Mouse (Mus musculus): ENCODE data around the gene Npr1. TPM values are rescaled to one million over a fixed set of nuclear protein-coding genes. Genes with fewer than 3 reads are reported as not detected.

Npr1 gene
- total RNA-seq, 2 experiments from 2014 or later = 14.9 to 15.6 TPM

- intact Hi-C loops (cut with DNase I; ENCODE audit: low total_unique reads) = no loop called here
- no peak for DNase-seq
Measured at GRCm38 (mm10) chr3:90488576-90488975, 22.9 kb upstream of the Npr1 start.

DNA sequence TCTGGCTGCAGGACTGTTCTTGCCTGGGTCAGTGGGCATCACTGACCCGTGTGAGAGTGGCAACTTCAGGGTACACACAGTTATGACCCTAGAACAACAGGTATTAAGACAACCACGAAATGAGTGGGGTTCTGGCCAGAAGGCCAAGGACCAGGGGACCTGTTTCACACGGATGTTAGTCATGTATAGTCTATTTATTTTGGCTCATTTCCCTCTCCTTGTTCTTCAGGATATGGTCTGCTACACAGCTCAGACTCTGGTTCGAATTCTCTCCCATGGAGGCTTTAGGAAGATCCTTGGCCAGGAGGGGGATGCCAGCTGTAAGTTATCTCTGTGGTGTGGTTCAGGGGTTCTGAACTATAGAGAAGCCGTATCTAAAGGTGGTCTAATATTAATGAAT, 21.3 kb upstream of the Npr1 start:
- no peak for DNase-seq
- intact Hi-C loops (cut with DNase I; ENCODE audit: low total_unique reads) = no loop called here

- intact Hi-C loops (cut with DNase I; ENCODE audit: low total_unique reads) = no loop called here
Measured at GRCm38 (mm10) chr3:90475831-90476611, 10.4 kb upstream of the Npr1 start, which contains the start of gene Ilf2. Ilf2 (plus strand) TSS chr3:90476126.

DNA sequence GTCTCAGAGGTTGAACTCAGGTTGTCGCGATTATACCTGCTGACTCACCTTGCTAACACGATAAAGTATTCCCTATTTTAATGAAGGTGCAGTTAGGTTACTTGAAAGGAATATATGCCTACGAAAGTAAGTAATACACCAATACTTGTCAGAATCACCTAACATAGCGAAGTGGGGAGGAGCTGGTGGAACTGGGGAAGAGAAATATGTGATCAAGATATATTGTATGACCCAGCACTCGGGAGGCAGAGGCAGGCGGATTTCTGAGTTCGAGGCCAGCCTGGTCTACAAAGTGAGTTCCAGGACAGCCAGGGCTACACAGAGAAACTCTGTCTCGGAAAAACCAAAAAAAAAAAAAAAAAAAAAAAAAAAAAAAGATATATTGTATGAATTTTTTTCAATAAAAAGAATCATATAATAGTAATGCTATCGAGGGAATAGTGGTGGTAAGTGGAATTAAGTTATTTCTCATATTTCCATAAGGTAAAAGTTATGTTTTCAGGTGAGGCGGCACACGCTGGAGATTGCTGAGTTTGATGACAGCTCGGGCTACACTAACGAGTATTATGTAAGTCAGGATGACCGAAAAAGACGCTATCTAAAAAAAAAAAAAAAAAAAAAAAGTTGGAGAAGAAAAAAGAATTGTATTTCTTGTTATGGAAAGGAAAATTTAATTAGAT, 9.6 kb upstream of the Npr1 start:
- DNase-seq = no peak
- intact Hi-C loops (cut with DNase I; ENCODE audit: low total_unique reads) = no loop called here

More at GRCm38 (mm10) chr3:90475831-90476611, 10.4 kb upstream of the Npr1 start, which contains the start of gene Ilf2:
- DNase-seq = peak; percentile 93

DNA sequence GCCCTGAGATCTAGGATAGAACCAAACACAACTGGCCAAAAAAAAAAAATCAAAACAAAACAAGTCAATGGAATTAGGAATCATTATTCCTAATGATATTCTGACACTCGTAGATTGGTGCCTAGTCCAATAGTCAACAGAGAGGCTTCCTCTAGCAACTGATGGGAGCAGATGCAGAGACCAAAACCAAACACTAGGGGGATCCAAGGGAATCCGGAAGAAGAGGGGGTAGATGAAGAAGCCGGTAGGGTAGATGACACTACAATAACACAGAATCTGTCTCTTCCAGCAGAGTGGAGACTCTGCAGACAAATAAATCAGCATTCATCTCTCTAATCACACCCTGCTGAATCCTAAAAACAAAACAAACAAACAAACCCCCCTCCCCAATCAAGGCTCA, 6.5 kb upstream of the Npr1 start:
- intact Hi-C loops (cut with DNase I; ENCODE audit: low total_unique reads) = no loop called here
- DNase-seq = peak; percentile 35

GRCm38 (mm10) chr3:90467618-90468300, 2.1 kb upstream of the Npr1 start:
- intact Hi-C loops (cut with DNase I; ENCODE audit: low total_unique reads) = loop anchor here (10.0 kb wide), 1 partner anchor 193 kb away; no protein-coding TSS in a partner anchor
- no peak for DNase-seq

DNA sequence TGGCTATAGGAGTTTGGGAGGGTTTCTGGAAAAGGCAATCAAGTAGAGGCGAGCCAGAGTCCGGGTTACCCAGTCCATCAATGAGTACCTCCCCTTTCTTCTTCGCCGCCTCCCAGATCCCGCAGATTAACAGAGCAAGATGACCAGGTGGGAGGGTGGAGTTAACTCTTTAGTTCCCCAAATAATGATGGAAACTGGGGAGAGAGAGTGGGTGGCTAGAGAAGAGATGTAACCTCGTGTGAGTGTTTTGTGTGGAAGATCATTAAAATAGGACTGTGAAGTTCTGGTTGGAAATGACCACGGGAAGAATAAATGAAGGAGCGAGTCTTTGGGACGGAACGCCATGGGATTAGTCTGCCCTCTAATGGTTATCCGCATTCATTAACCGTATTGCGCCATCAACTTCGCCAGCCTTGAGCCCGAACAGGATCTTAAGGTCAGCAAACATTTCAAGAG, 673 bp upstream of the Npr1 start:
- intact Hi-C loops (cut with DNase I; ENCODE audit: low total_unique reads) = loop anchor here (10.0 kb wide), 1 partner anchor 192 kb away; no protein-coding TSS in a partner anchor
- DNase-seq = peak; percentile 55

- intact Hi-C loops (cut with DNase I; ENCODE audit: low total_unique reads) = loop anchor here (2.0 to 10.0 kb wide), 2 partner anchors 52 to 190 kb away; no protein-coding TSS in a partner anchor
- DNase-seq = peak; percentile 36
Measured at GRCm38 (mm10) chr3:90465081-90465685, 483 bp downstream of the Npr1 start.

- intact Hi-C loops (cut with DNase I; ENCODE audit: low total_unique reads) = loop anchor here (2.0 to 10.0 kb wide), 2 partner anchors 52 to 190 kb away; no protein-coding TSS in a partner anchor
- DNase-seq = peak; percentile 31
Measured at GRCm38 (mm10) chr3:90464552-90465080, 1.1 kb downstream of the Npr1 start.

GRCm38 (mm10) chr3:90462579-90462978, 3.1 kb downstream of the Npr1 start:
- intact Hi-C loops (cut with DNase I; ENCODE audit: low total_unique reads) = loop anchor here (10.0 kb wide), 1 partner anchor 188 kb away; no protein-coding TSS in a partner anchor
- no peak for DNase-seq

GRCm38 (mm10) chr3:90461935-90462334, 3.7 kb downstream of the Npr1 start:
- intact Hi-C loops (cut with DNase I; ENCODE audit: low total_unique reads) = loop anchor here (10.0 kb wide), 1 partner anchor 187 kb away; no protein-coding TSS in a partner anchor
- no peak for DNase-seq

GRCm38 (mm10) chr3:90460315-90460714, 5.4 kb downstream of the Npr1 start:
- intact Hi-C loops (cut with DNase I; ENCODE audit: low total_unique reads) = loop anchor here (10.0 kb wide), 1 partner anchor 186 kb away; no protein-coding TSS in a partner anchor
- no peak for DNase-seq

DNA sequence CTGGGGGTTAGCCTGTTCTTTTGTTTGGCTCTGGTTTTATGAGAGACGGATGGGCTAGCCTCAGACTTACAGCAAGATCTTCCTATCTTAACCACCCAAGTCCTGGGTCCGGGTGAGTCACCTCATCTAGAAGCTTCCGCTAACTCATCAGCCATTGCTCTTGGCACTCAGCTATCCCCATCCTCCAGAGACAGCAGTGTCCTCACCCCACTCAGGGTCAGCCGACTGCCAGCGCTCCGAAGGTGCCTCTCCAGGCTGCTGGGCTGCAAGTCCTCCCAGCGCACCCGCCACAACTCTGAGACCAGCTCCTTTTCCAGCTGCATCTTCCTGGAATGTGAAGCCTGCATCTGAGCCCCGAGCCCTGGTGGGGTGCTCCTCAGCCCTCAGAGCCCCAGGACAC, 5.9 kb downstream of the Npr1 start:
- intact Hi-C loops (cut with DNase I; ENCODE audit: low total_unique reads) = loop anchor here (10.0 kb wide), 1 partner anchor 185 kb away; no protein-coding TSS in a partner anchor
- no peak for DNase-seq

GRCm38 (mm10) chr3:90454931-90455330, 10.7 kb downstream of the Npr1 start:
- intact Hi-C loops (cut with DNase I; ENCODE audit: low total_unique reads) = no loop called here
- DNase-seq = no peak

GRCm38 (mm10) chr3:90451396-90452095, 14.1 kb downstream of the Npr1 start:
- intact Hi-C loops (cut with DNase I; ENCODE audit: low total_unique reads) = no loop called here
- no peak for DNase-seq

- intact Hi-C loops (cut with DNase I; ENCODE audit: low total_unique reads) = no loop called here
- DNase-seq = no peak
Measured at GRCm38 (mm10) chr3:90450874-90451273, 14.8 kb downstream of the Npr1 start.

GRCm38 (mm10) chr3:90448626-90449025, 17.0 kb downstream of the Npr1 start:
- intact Hi-C loops (cut with DNase I; ENCODE audit: low total_unique reads) = no loop called here
- no peak for DNase-seq

- intact Hi-C loops (cut with DNase I; ENCODE audit: low total_unique reads) = no loop called here
- no peak for DNase-seq
Measured at GRCm38 (mm10) chr3:90447123-90447494, 18.6 kb downstream of the Npr1 start.

Measured in gastrocnemius, postnatal 14 days (tissue).